Mouse (Mus musculus): ENCODE results near the gene Capns1. TPM values are rescaled to one million over a fixed set of nuclear protein-coding genes. Genes with fewer than 3 reads are reported as not detected.

The Capns1 gene
- polyA plus RNA-seq, 1 experiment from 2014 or later: 98.8 TPM

DNA sequence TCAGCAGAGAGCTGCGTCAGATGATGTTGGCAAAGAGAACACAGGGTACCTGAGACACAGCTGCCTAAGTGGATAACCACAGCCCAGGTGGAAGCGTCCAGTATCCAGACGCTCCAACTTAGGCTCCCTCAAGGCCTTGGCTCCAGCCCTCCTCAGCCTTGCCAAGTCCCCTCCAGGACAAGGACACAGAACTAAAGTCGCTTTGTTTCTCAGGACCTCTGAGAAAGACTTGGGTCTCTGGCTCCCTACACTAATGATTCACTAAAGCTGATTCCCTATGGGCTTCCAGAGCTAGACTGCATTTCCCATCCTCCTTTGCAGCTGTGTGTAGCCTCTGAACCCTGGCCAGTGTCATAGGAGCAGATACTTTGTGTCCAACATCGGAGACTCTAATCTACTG is 1.6 kb upstream of the Capns1 start:
- Histone ChIP-seq H3K27ac (no peak overlapping the region), H3K9me3 (replicated peaks) (no peaks in the 10 kb centered on the region), H3K27me3 (no peaks in the 10 kb centered on the region), H3K4me2 (no peak overlapping the region), H3K4me3 (replicated peaks) (no peak overlapping the region), H3K9ac (0 out of 2 replicates have a peak overlapping the region, but pooled peaks have one; percentile 4), H3K36me3 (no peaks in the 10 kb centered on the region), H3K4me1 (peaks cover 39% of the 10 kb centered on the region)
- WGBS: 79% methylated on average over 5 of the region's 5 CpGs
- no peak for ATAC-seq (replicated peaks; ENCODE audit: low FRiP score)

DNA sequence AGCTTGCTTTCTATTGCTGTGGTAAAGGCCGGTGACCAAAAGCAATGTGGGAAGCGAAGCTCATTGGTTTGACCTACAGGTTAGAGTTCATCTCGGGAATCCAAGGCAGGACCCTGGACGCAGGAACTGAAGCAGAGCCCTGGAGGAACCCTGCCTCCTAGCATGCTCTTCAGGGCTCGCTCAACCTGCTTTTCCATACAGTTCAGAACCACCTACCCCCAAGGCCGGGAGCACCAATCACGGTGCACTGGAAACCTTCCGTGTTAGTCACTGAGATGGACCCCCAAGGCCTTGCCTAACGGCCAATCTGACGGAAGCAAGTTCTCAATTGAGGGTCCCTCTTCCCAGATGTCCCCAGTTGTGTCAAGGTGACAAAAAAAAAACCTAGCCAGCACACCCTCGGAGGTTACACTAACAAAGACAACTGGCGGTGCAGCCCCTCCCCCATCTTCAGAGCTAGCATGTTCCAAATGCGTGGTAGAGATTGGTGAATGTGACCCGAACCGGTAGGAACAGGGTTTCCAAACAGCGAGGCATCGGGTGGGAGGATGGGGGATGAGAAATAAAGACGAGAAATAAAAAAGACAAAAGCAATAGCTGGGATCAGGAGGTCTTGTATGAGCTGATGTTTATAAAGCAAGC is 1.0 kb upstream of the Capns1 start:
- ATAC-seq (replicated peaks; ENCODE audit: low FRiP score): no peak
- Histone ChIP-seq H3K9ac (no peak overlapping the region), H3K27ac (no peak overlapping the region), H3K4me1 (peaks cover 41% of the 10 kb centered on the region), H3K4me3 (replicated peaks) (no peak overlapping the region), H3K9me3 (replicated peaks) (no peaks in the 10 kb centered on the region), H3K36me3 (no peaks in the 10 kb centered on the region), H3K4me2 (no peak overlapping the region), H3K27me3 (no peaks in the 10 kb centered on the region)
- 74% methylated on average over 18 of the region's 18 CpGs for WGBS

DNA sequence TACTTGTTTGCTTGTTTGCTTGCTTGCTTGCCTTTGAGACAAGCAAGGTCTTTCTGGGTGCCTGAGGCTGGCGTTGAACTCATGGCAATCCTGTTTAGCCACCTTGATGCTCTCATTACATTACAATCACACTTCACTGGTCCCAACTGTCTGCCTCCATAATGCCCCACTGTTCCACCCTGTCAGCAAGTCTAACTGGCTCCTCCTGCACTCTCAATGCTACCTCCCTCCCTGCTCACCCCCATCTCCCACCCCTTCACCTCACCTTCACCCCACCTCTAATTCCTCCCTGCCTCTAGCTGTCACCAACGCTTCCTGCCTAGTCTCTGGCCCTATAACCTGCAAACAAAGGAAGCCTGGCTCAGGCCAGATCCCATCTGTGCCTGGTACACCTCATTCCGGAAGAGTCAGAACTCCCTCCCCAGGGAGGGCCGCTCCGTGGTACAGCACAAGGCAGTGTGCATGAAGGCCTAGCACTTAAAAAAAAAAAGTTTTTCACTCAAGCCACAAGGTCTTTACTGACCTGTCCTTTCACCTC is 950 bp downstream of the Capns1 start:
- Histone ChIP-seq H3K36me3 (peaks cover under 1% of the 10 kb centered on the region; the same call in 1 of the 2 replicates), H3K9me3 (replicated peaks) (no peaks in the 10 kb centered on the region), H3K27me3 (no peaks in the 10 kb centered on the region), H3K4me3 (replicated peaks) (no peak overlapping the region), H3K27ac (peak overlapping the region; percentile 84), H3K4me2 (no peak overlapping the region), H3K9ac (no peak overlapping the region), H3K4me1 (peaks cover 52% of the 10 kb centered on the region)
- WGBS: 53% methylated on average over 5 of the region's 5 CpGs
- ATAC-seq (replicated peaks; ENCODE audit: low FRiP score): no peak

DNA sequence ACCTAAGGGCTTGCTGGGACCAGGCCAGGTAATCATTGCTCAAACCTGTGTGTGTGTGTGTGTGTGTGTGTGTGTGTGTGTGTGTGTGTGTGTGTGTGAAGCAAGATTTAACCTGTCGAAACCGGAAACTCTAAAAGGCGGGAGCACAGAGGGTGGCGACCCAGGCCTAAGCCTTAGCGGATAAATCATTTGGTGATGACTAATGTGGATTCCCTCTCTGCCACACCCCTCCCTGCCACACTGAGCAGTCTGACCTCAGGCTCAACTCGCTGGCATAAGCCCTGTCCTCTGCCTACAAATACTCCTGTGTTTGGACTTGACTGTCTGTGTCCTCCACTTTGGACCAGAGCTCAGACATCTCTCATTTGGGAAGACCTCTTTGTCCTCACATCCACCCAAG is 2.4 kb downstream of the Capns1 start:
- Histone ChIP-seq H3K9ac (no peak overlapping the region), H3K4me2 (no peak overlapping the region), H3K4me3 (replicated peaks) (no peak overlapping the region), H3K27ac (no peak overlapping the region), H3K9me3 (replicated peaks) (no peaks in the 10 kb centered on the region), H3K4me1 (peaks cover 59% of the 10 kb centered on the region), H3K27me3 (no peaks in the 10 kb centered on the region), H3K36me3 (peaks cover 16% of the 10 kb centered on the region)
- ATAC-seq (replicated peaks; ENCODE audit: low FRiP score): no peak
- 62% methylated on average over 6 of the region's 6 CpGs for WGBS

DNA sequence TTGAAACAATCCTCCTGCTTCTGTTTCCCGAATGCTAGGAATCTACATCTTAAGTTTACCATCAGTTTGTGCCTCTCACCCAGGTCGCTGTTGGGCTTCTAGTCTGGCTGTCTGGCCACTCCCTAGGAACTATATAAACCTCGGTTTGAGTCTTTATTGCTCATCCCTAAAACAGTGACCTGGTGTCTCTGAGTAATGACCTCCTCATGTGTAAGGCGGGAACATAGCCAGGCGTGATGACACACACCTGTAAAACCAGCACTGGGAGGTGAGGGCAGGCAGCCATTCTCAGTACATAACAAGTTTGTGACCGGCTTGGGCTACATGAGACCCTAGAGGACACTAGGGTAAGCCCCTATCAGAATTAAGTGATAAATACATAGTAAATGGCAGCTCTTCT is 3.1 kb downstream of the Capns1 start:
- Histone ChIP-seq H3K27me3 (no peaks in the 10 kb centered on the region), H3K36me3 (peaks cover 23% of the 10 kb centered on the region), H3K4me2 (peak overlapping the region; percentile 84), H3K4me1 (peaks cover 59% of the 10 kb centered on the region), H3K4me3 (replicated peaks) (peak overlapping the region; percentile 77; the same call in 1 of the 2 replicates), H3K9ac (0 out of 2 replicates have a peak overlapping the region, but pooled peaks have one; percentile 72), H3K9me3 (replicated peaks) (no peaks in the 10 kb centered on the region), H3K27ac (peak overlapping the region; percentile 93)
- 56% methylated on average over 6 of the region's 6 CpGs for WGBS
- ATAC-seq (replicated peaks; ENCODE audit: low FRiP score): no peak

DNA sequence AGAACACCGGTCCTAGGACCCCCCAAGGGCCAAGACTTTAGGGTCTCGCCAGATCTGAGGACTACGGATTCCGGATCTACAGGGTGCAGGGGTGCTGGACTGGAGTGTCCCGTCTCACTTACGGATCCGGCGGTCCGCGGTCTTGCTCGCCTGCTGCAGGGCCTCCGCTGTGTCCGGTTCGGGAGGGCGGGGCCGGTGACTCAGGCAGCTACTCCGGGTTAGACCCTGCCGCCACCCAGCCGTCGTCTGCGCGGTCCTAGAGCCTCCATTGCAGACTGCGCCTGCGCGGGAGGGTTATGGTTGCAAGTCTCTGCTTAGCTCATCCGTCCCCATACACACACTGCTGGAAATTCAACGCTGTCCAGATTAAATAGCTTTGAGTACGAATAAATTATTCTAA is 3.7 kb downstream of the Capns1 start:
- peak overlapping the region; percentile 93 for H3K27ac ChIP-seq
- H3K4me2 ChIP-seq: peak overlapping the region; percentile 84
- peak; percentile 89 for ATAC-seq (replicated peaks; ENCODE audit: low FRiP score)
- H3K36me3 ChIP-seq: peaks cover 29% of the 10 kb centered on the region
- WGBS: under 1% methylated on average over 28 of the region's 28 CpGs
- H3K4me1 ChIP-seq: peaks cover 59% of the 10 kb centered on the region
- no peaks in the 10 kb centered on the region for H3K27me3 ChIP-seq
- H3K9me3 ChIP-seq (replicated peaks): no peaks in the 10 kb centered on the region
- H3K9ac ChIP-seq: peak overlapping the region; percentile 72
- peak overlapping the region; percentile 77 for H3K4me3 ChIP-seq (replicated peaks)

DNA sequence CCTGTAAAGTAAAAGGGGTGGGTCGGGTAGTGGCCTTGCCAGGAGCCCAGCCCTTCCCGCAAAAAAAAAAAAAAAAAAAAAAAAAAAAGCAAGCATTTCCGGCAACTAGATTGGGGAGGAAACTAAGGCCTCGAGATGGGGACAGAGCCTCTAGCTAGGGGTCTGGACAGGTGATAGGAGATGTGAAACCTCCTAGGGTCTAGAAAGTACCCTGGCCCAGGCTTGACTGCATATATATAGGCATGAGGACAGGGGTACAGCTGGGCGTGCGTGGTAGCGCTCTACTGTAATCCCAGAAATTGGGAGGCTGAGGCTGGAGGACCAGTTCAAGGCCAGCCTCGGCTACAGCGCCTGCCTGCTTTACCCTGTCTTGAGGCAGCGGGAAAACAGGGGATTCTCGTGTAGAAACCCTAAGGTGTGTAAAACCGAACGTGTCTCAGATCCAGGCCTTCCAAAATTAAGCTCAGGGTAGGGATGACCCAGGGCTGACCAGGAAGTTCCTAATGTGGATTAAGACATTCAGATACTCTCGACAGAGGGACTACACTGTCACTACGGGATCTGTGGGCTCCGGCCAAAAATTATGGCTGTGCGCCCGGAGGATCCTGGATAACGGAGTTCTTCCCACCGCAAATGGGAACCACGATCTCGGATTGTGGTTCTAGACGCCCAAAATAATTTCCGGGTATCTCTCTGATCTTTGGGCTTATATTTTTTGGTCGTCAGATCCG is 4.3 kb downstream of the Capns1 start:
- peak; percentile 14; the same call in 1 of the 2 replicates for ATAC-seq (replicated peaks; ENCODE audit: low FRiP score)
- under 1% methylated on average over 26 of the region's 26 CpGs for WGBS

DNA sequence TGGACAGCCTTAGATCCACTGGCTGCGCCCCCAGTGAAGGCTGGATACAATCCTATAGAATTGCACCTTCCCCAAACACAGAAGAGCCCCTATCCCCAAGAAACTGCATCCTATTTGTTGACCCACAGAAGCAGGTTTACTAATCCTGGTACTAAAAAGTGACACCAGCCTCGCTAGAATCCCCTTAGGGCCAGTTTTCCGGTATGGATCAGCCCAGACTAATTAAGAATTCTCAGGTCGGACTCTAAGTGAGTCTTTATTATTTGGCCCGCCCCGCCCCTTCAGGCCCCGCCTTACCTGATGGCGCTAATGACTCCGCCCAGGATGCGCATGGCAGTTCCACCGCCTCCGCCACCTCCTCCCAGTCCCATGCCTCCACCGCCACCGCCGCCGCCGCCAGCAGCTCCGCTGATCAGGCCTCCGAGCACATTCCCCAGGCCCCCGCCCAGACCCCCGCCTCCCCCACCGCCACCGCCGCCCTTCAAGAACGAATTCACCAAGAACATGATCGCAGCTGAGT is 5.0 kb downstream of the Capns1 start:
- peaks cover 50% of the 10 kb centered on the region for H3K4me1 ChIP-seq
- peak overlapping the region; percentile 93 for H3K27ac ChIP-seq
- no peaks in the 10 kb centered on the region for H3K27me3 ChIP-seq
- ATAC-seq (replicated peaks; ENCODE audit: low FRiP score): peak; percentile 62
- 1% methylated on average over 26 of the region's 26 CpGs for WGBS
- peak overlapping the region; percentile 72 for H3K9ac ChIP-seq
- peak overlapping the region; percentile 77 for H3K4me3 ChIP-seq (replicated peaks)
- H3K9me3 ChIP-seq (replicated peaks): no peaks in the 10 kb centered on the region
- peaks cover 39% of the 10 kb centered on the region for H3K36me3 ChIP-seq
- peak overlapping the region; percentile 84 for H3K4me2 ChIP-seq

More for the DNA sequence above, 4.3 kb downstream of the Capns1 start:
- Histone ChIP-seq H3K4me1 (peaks cover 53% of the 10 kb centered on the region), H3K9me3 (replicated peaks) (no peaks in the 10 kb centered on the region), H3K9ac (peak overlapping the region; percentile 72), H3K27ac (peak overlapping the region; percentile 93), H3K36me3 (peaks cover 33% of the 10 kb centered on the region), H3K4me3 (replicated peaks) (peak overlapping the region; percentile 77), H3K27me3 (no peaks in the 10 kb centered on the region), H3K4me2 (peak overlapping the region; percentile 84)

DNA sequence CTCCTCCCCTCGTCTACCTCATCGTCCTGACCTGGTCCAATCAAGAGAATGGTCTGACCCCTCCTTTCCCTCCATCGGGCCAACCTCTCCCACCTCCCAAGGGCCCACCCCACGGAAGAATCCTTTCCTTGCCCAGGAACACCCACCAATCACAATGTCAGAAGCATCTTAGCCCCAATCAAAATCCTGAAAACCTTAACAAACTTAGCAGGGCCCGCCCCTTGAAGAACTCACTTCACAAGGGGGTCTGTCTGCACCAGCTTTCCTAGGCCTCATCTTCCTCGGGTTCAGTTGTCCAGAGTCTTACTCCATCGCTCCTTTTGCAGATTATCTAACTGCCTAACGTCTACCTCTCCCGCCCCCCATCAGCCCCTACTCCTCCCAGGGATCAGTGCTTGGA is 5.6 kb downstream of the Capns1 start:
- no peaks in the 10 kb centered on the region for H3K27me3 ChIP-seq
- H3K9me3 ChIP-seq (replicated peaks): no peaks in the 10 kb centered on the region
- H3K4me2 ChIP-seq: peak overlapping the region; percentile 84
- peaks cover 44% of the 10 kb centered on the region for H3K4me1 ChIP-seq
- peak overlapping the region; percentile 77 for H3K4me3 ChIP-seq (replicated peaks)
- peaks cover 46% of the 10 kb centered on the region for H3K36me3 ChIP-seq
- H3K27ac ChIP-seq: peak overlapping the region; percentile 93
- H3K9ac ChIP-seq: peak overlapping the region; percentile 72
- WGBS: 21% methylated on average over 9 of the region's 9 CpGs
- ATAC-seq (replicated peaks; ENCODE audit: low FRiP score): peak; percentile 23; the same call in 1 of the 2 replicates

DNA sequence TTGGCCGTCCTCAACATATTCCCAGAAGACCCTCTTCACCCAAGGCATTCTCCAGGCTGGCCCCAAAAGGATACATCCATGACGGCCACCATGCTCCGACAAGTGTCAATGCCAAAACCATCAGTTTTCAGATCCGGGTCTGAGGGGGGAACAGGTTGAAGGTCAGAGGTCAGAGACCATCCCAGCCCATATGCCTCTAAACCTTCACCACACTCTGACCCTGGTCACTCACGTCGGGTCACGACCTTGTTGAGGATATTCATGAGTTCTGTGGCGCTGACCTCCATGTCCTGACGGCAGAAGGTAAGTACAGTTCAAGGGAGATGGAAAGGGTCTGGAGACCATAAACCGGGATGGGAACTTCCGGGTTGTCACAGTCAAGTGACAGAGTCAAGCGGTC is 6.5 kb downstream of the Capns1 start:
- Histone ChIP-seq H3K36me3 (peaks cover 55% of the 10 kb centered on the region), H3K9ac (peak overlapping the region; percentile 72; the same call in 1 of the 2 replicates), H3K4me3 (replicated peaks) (no peak overlapping the region), H3K9me3 (replicated peaks) (no peaks in the 10 kb centered on the region), H3K27ac (no peak overlapping the region), H3K27me3 (no peaks in the 10 kb centered on the region), H3K4me2 (peak overlapping the region; percentile 84; the same call in 1 of the 2 replicates), H3K4me1 (peaks cover 35% of the 10 kb centered on the region)
- no peak for ATAC-seq (replicated peaks; ENCODE audit: low FRiP score)
- WGBS: 85% methylated on average over 12 of the region's 12 CpGs

DNA sequence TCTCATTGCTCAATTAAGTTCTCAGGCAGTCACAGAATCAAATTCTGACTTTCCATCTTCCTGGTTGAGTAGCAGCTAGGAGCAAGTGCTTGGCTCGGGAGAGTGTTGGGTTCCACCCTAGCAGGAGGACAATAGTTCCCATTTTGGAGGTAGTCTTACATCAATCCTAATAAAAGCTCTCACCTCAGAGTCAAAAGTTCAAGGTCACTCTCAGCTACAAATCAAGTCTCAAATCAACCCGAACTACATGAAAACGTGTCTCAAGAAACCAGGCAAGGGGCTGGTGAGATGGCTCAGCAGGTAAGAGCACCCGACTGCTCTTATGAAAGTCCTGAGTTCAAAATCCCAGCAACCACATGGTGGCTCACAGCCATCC is 9.5 kb downstream of the Capns1 start:
- Histone ChIP-seq H3K4me2 (no peak overlapping the region), H3K27ac (no peak overlapping the region), H3K4me3 (replicated peaks) (no peak overlapping the region), H3K9me3 (replicated peaks) (no peaks in the 10 kb centered on the region), H3K9ac (no peak overlapping the region), H3K27me3 (no peaks in the 10 kb centered on the region), H3K4me1 (peaks cover 21% of the 10 kb centered on the region), H3K36me3 (peaks cover 74% of the 10 kb centered on the region)
- ATAC-seq (replicated peaks; ENCODE audit: low FRiP score): no peak
- 61% methylated on average over 4 of the region's 4 CpGs for WGBS
